Comparison of ENCODE assay signal across 8 mouse cellular contexts in genomic region chr4:56492537-56493221, GRCm38 (mm10).
DNase-seq lines count a peak whose midpoint lies in the region; ATAC-seq and TF ChIP-seq lines count a peak whose summit lies in the region.

No protein-coding gene starts in this region.

- no peaks in the 10 kb centered on the region for H3K27me3 ChIP-seq in heart, adult 2 months (ENCODE audit: control insufficient read depth, insufficient read depth, low read length)
- no peaks in the 10 kb centered on the region for H3K27me3 ChIP-seq in midbrain, postnatal 0 days (ENCODE audit: insufficient read depth, low read length)

- ATAC-seq in midbrain, postnatal 0 days (ENCODE audit: low FRiP score), result peak; percentile 71

- 42% methylated on average over 16 of the region's 16 CpGs for WGBS in heart, adult 2 months
- WGBS in midbrain, postnatal 0 days, result 25% methylated on average over 16 of the region's 16 CpGs

- peak; percentile 88 for TF ChIP-seq CTCF in heart, adult 2 months (IDR thresholded peaks at IDR 0.05)
- peak; percentile 90 for TF ChIP-seq CTCF in midbrain, postnatal 0 days (IDR thresholded peaks at IDR 0.05)

- no peak overlapping the region for H3K27ac ChIP-seq in heart, adult 2 months
- H3K27ac ChIP-seq in midbrain, postnatal 0 days (ENCODE audit: low read depth, low read length), result no peak overlapping the region

- H3K79me2 ChIP-seq in heart, adult 2 months (replicated peaks; ENCODE audit: control insufficient read depth, insufficient read depth, low read length), result no peaks in the 10 kb centered on the region

- peak; percentile 35 to 45 for DNase-seq in urinary bladder, adult 18-20 months (ENCODE audit: low spot score in 2 of 2)
- DNase-seq in urinary bladder, postnatal 10 days (ENCODE audit: low spot score), result no peak
- DNase-seq in embryo, embryonic 9.5 days (ENCODE audit: extremely low spot score), result peak; percentile 62
- DNase-seq in heart, adult 2 months, result peak; percentile 41 to 45
- DNase-seq in kidney, adult 18-20 months, result peak; percentile 41
- peak; percentile 76 to 87 for DNase-seq in left cerebral cortex, postnatal 25 days (ENCODE audit: low spot score in 2 of 2)
- peak; percentile 93 for DNase-seq in midbrain, postnatal 0 days (ENCODE audit: low spot score)
- peak; percentile 62 for DNase-seq in telencephalon, adult 2 months (ENCODE audit: low read depth, low spot score)

- intact Hi-C loops in heart, adult 2 months (cut with DNase I), result loop anchor here (1.0 to 10.0 kb wide), 5 partner anchors 195 to 1018 kb away; no protein-coding TSS in a partner anchor
- intact Hi-C loops in left cerebral cortex, postnatal 25 days (cut with DNase I), result loop anchor here (2.0 to 10.0 kb wide), 4 partner anchors 190 to 978 kb away; no protein-coding TSS in a partner anchor

- H3K9me3 ChIP-seq in midbrain, postnatal 0 days (ENCODE audit: low read length), result no peaks in the 10 kb centered on the region

- no peaks in the 10 kb centered on the region for H3K4me1 ChIP-seq in heart, adult 2 months (ENCODE audit: control insufficient read depth, insufficient read depth, low read length)
- 0 out of 2 replicates have a peak, but pooled peaks cover 4% of the 10 kb centered on the region for H3K4me1 ChIP-seq in midbrain, postnatal 0 days (ENCODE audit: insufficient read depth, low read length)

- H3K4me3 ChIP-seq in heart, adult 2 months, result no peak overlapping the region
- no peak overlapping the region for H3K4me3 ChIP-seq in midbrain, postnatal 0 days (ENCODE audit: low read depth, low read length)

- TF ChIP-seq EP300 in heart, adult 2 months (IDR thresholded peaks at IDR 0.05; ENCODE audit: insufficient read depth, low read depth, low read length), result no peak

- H3K36me3 ChIP-seq in heart, adult 2 months (ENCODE audit: control insufficient read depth, insufficient read depth, low read length), result no peaks in the 10 kb centered on the region
- H3K36me3 ChIP-seq in midbrain, postnatal 0 days (ENCODE audit: insufficient read depth, low read length), result no peaks in the 10 kb centered on the region

- peak overlapping the region; percentile 29 for H3K4me2 ChIP-seq in midbrain, postnatal 0 days (ENCODE audit: low read depth, low read length, poor library complexity, severe bottlenecking)

- H3K9ac ChIP-seq in heart, adult 2 months (ENCODE audit: low read depth, low read length), result no peak overlapping the region
- H3K9ac ChIP-seq in midbrain, postnatal 0 days (replicated peaks; ENCODE audit: low read length, poor library complexity, severe bottlenecking), result no peak overlapping the region

- no peak for TF ChIP-seq POLR2A in heart, adult 2 months (IDR thresholded peaks at IDR 0.05; ENCODE audit: insufficient read depth, low read depth, low read length)
